Mouse (Mus musculus) midbrain, embryonic 16.5 days (tissue): ENCODE results near the gene Olfr871. TPM values are rescaled to one million over a fixed set of nuclear protein-coding genes. Genes with fewer than 3 reads are reported as not detected.

ENCODE experiments used
- polyA plus RNA-seq: library from polyadenylated mRNA; unstranded; fragments of >200 nt; fragmentation: Nextera tagmentation; extraction: Ambion mirVana; gene quantifications from 2 replicates; pipeline ENCODE4 v1.2.1, GENCODE M21; 2015

Olfr871 gene
- polyA plus RNA-seq, 1 experiment from 2014 or later: not detected

Other genes starting within 250 kb of the Olfr871 start
- not detected in 2 replicates for gene Olfr866, start 184.2 kb upstream of the Olfr871 start, polyA plus RNA-seq
- not detected in 2 replicates for gene Olfr867, start 154.6 kb upstream of the Olfr871 start, polyA plus RNA-seq
- gene Olfr868, start 113.6 kb upstream of the Olfr871 start, polyA plus RNA-seq: not detected in 2 replicates
- gene Olfr869, start 83.2 kb upstream of the Olfr871 start, polyA plus RNA-seq: not detected in 2 replicates
- not detected in 2 replicates for gene Olfr870, start 38.1 kb upstream of the Olfr871 start, polyA plus RNA-seq
- gene Olfr872, start 24.9 kb downstream of the Olfr871 start, polyA plus RNA-seq: not detected in 2 replicates
- not detected in 2 replicates for gene Olfr39, start 70.1 kb downstream of the Olfr871 start, polyA plus RNA-seq
- not detected in 2 replicates for gene Olfr873, start 86.3 kb downstream of the Olfr871 start, polyA plus RNA-seq
- gene Olfr18, start 123.9 kb downstream of the Olfr871 start, polyA plus RNA-seq: 0.16 TPM in 1 of 2 replicates, not detected in the other
- 37.3 and 38.5 TPM in 2 replicates for gene Zfp560, start 173.0 kb downstream of the Olfr871 start, polyA plus RNA-seq
- 13.5 and 16.7 TPM in 2 replicates for gene Zfp26, start 248.0 kb downstream of the Olfr871 start, polyA plus RNA-seq